Mouse (Mus musculus) thymus, adult 2 months (tissue): ENCODE measurements around the gene Ralb. TPM values are rescaled to one million over a fixed set of nuclear protein-coding genes. Genes with fewer than 3 reads are reported as not detected.

Source experiments
- DNase-seq: peaks from one replicate; pipeline ENCODE4 v3.0.0; 2021
- H3K27ac ChIP-seq: fragments of 200-500 bp; 2 replicates; pipeline ENCODE4 v1.5.1; 2012; ENCODE audit warnings: low read length, control low read depth; ENCODE audit not compliant: control insufficient read depth, insufficient read depth
- H3K27me3 ChIP-seq: fragments of 200-500 bp; 2 replicates; pipeline ENCODE4 v1.6.1; 2012; ENCODE audit warnings: mild to moderate bottlenecking, low read length, moderate library complexity, mixed read lengths; ENCODE audit not compliant: control insufficient read depth, insufficient read depth
- H3K36me3 ChIP-seq: fragments of 200-500 bp; 2 replicates; pipeline ENCODE4 v1.6.1; 2012; ENCODE audit warnings: mild to moderate bottlenecking, low read length, moderate library complexity; ENCODE audit not compliant: control insufficient read depth, insufficient read depth
- H3K4me1 ChIP-seq: fragments of 200-500 bp; replicated peaks from 2 replicates; pipeline ENCODE4 v1.6.1; 2012; ENCODE audit warnings: low read length; ENCODE audit not compliant: control insufficient read depth, insufficient read depth
- H3K4me3 ChIP-seq: fragments of 200-500 bp; 2 replicates; pipeline ENCODE4 v1.5.1; 2012; ENCODE audit warnings: mild to moderate bottlenecking, low read length, control low read depth, moderate library complexity; ENCODE audit not compliant: control insufficient read depth, insufficient read depth
- CTCF ChIP-seq: fragments of 200-500 bp; IDR thresholded peaks from 2 replicates; pipeline ENCODE4 v1.5.1; 2012; ENCODE audit warnings: mild to moderate bottlenecking, control low read depth, low read length, moderate library complexity, borderline replicate concordance; ENCODE audit not compliant: control insufficient read depth, poor library complexity, insufficient read depth; ENCODE audit errors: extremely low read depth
- POLR2A ChIP-seq: fragments of 200-500 bp; IDR thresholded peaks from 2 replicates; pipeline ENCODE4 v1.6.1; 2012; ENCODE audit warnings: mild to moderate bottlenecking, low read length, control low read depth, moderate library complexity; ENCODE audit not compliant: control insufficient read depth, poor library complexity, insufficient read depth; ENCODE audit errors: extremely low read depth
- WGBS: fragments of 180-500 bp; shearing (Covaris S2); methylation state at CpG from one replicate; pipeline ENCODE4 v1.1.7; 2018; 5-methylcytosine and 5-hydroxymethylcytosine counted together
- polyA plus RNA-seq: library from polyadenylated mRNA; depleted of rRNA; stranded (reverse); fragments of >200 nt; gene quantifications from 2 replicates; pipeline ENCODE4 v1.2.3, GENCODE M21; 2012

The Ralb gene
- polyA plus RNA-seq, 1 experiment: 32.4 TPM

DNA sequence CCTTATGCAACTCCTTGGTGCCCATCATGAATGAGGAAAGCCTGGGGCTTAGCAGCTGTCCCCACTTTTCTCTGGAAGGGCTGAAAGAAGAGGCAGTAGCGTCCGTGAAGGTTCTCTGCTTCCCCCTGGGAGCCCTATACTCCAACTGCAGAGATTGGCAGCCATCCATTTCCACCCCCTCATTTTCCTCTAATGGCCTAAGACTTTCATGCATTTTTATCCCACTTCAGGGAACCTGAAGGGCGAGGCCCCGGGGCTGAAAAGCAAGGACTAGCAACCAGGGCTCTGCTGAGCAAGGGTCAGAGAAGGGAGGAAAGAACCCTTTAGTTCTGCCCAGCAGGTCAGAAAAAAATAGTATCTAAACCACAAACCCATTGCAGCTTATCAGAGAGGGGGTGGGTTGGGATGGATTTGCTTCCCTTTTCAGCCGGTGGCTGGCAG lies 20.4 kb upstream of the Ralb start:
- TF ChIP-seq POLR2A: no peak
- TF ChIP-seq CTCF: no peak
- peaks cover 24% of the 10 kb centered on the region for H3K4me1 ChIP-seq
- H3K27ac ChIP-seq: no peak overlapping the region
- peaks cover 4% of the 10 kb centered on the region; the same call in 1 of the 2 replicates for H3K36me3 ChIP-seq
- H3K27me3 ChIP-seq: no peaks in the 10 kb centered on the region
- 34% methylated on average over 5 of the region's 5 CpGs for WGBS
- H3K4me3 ChIP-seq: no peak overlapping the region; the same call in 1 of the 2 replicates
- DNase-seq: no peak

DNA sequence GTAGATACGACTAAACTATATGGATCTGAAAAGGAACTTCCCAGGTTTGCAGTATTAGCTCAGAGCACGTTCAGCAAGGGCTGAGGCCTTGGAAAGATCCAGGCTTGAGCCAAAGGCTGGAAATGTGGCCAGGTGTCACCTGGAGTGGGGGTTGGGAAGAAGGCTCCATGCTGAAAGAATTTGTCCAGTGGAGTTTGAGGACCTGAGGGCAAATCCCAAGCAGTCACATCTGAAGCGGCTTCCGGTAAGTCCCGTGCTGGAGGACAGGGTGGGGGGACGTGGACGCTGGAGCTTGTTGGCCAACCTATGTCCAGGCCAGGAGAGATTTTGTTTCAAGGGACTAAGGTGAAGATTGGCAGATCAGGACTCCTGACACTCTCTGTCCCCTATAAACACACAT lies 19.2 kb upstream of the Ralb start:
- Histone ChIP-seq H3K36me3 (peaks cover 4% of the 10 kb centered on the region; the same call in 1 of the 2 replicates), H3K27me3 (no peaks in the 10 kb centered on the region), H3K27ac (no peak overlapping the region), H3K4me1 (peaks cover 31% of the 10 kb centered on the region), H3K4me3 (no peak overlapping the region)
- TF ChIP-seq CTCF (no peak), POLR2A (no peak)
- DNase-seq: no peak
- 93% methylated on average over 7 of the region's 7 CpGs for WGBS

DNA sequence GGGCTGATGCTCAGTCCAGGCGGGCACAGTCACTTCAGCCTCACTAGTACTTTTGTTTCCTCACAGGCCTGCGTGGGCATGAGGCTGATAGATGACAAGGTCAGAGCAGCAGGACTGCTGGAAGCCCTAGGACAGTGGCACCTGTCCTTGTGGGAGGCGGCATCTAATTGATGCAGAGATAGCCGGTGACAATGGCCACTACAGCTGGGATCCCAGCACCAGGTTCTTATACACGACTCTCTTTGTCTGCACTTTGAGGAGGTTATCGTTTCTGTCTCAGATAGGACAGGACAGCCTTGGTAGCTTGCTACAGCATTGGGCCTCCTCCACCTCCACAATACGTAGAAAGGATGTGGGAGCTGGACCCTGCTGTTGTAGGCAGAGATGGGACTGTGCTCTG lies 18.8 kb upstream of the Ralb start:
- Histone ChIP-seq H3K27ac (no peak overlapping the region), H3K4me3 (no peak overlapping the region), H3K36me3 (peaks cover 4% of the 10 kb centered on the region; the same call in 1 of the 2 replicates), H3K4me1 (peaks cover 33% of the 10 kb centered on the region), H3K27me3 (no peaks in the 10 kb centered on the region)
- no peak for DNase-seq
- 99% methylated on average over 7 of the region's 7 CpGs for WGBS
- no peak for TF ChIP-seq POLR2A
- TF ChIP-seq CTCF: no peak

DNA sequence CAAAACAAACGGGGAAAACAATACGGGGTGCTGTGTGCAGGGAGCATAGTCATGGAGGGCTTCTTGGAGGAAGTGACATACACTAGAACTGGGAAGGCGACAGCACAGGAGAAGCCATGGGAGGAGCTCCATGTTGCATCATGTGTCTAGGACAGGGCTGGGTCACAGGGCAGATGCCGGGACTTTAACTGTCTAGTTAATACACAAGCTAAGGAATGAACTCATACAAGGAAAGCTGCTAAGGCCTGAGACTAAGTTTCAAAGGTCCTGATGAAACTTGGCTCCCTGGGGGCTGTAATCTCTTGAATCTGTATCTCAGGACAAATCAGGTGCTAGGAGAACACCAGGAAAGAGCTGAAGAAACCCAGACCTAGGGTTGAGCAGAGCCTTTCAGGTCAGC lies 18.1 kb upstream of the Ralb start:
- Histone ChIP-seq H3K27ac (no peak overlapping the region), H3K4me3 (no peak overlapping the region), H3K4me1 (peaks cover 39% of the 10 kb centered on the region), H3K36me3 (peaks cover 4% of the 10 kb centered on the region; the same call in 1 of the 2 replicates), H3K27me3 (no peaks in the 10 kb centered on the region)
- no peak for DNase-seq
- 87% methylated on average over 4 of the region's 4 CpGs for WGBS
- TF ChIP-seq CTCF: no peak
- no peak for TF ChIP-seq POLR2A

DNA sequence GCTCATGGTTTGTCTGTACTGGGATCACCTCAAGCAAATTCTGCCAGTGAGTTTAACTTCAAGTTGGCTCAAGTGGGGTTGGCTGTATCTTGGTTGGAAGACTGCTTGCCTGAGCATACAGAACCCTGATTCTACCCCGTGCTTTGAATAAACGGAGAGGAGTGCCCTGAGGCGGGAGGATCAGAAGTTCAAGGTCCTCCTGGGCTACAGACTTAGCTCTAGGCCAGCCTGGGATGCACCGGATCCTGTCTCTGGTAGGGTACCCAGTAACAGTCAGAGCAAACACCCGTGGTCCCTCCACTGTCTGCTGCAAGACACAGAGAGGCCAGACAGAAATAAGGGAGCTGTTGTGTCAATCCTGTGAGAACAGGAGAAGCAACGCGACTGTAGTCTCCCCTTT lies 17.1 kb upstream of the Ralb start:
- WGBS: 98% methylated on average over 7 of the region's 7 CpGs
- Histone ChIP-seq H3K4me1 (peaks cover 35% of the 10 kb centered on the region), H3K27me3 (no peaks in the 10 kb centered on the region), H3K27ac (no peak overlapping the region), H3K36me3 (no peaks in the 10 kb centered on the region), H3K4me3 (no peak overlapping the region)
- DNase-seq: no peak
- TF ChIP-seq POLR2A: no peak
- no peak for TF ChIP-seq CTCF

DNA sequence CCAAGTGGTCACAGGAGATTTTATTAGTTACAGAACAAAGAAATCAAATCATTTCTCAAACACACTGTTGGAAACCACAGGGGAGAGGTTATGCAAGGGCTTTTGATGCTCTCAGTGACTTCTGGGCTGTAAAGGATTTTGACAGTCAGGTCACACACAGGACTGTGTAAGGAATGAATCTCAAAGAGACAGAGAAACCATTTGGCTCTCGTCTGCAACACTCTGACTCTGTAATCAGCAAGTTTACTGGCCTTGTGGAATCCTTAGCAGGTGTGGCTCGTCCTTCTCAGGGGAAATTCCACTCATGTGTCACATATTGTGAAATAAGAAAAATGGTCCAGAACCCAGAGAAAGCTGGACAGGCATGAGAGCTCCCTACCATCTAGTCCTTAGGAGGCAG lies 16.4 kb upstream of the Ralb start:
- no peak overlapping the region for H3K4me3 ChIP-seq
- TF ChIP-seq POLR2A: no peak
- TF ChIP-seq CTCF: no peak
- no peaks in the 10 kb centered on the region for H3K36me3 ChIP-seq
- H3K4me1 ChIP-seq: peaks cover 30% of the 10 kb centered on the region
- no peak overlapping the region for H3K27ac ChIP-seq
- WGBS: 82% methylated on average over 2 of the region's 2 CpGs
- no peak for DNase-seq
- no peaks in the 10 kb centered on the region for H3K27me3 ChIP-seq

DNA sequence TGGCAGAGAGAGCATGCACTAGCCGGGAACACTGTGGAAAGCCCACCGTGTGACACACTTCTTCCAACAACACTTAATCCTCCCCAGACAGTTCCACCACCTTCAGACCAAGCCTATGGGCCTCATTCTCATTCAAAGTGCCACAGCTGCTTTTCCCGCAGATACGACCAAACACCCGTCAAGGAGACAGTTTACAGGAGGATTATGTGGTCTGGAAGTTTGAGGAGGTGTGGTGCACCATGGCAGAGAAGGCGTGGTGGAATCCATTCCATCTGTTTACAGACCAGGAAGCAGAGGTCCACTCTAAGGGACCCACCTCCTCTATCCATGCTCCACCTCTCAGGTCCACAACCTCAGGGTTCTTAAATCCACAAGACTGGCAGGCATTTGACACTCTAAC lies 14.7 kb upstream of the Ralb start:
- Histone ChIP-seq H3K4me1 (peaks cover 18% of the 10 kb centered on the region), H3K36me3 (no peaks in the 10 kb centered on the region), H3K4me3 (no peak overlapping the region), H3K27me3 (no peaks in the 10 kb centered on the region), H3K27ac (no peak overlapping the region)
- TF ChIP-seq POLR2A (no peak), CTCF (no peak)
- no peak for DNase-seq
- WGBS: 93% methylated on average over 6 of the region's 6 CpGs
